Mouse (Mus musculus): Measurements from ENCODE around the gene Tmcc3. TPM values are rescaled to one million over a fixed set of nuclear protein-coding genes. Genes with fewer than 3 reads are reported as not detected.

Tmcc3 gene
- polyA plus RNA-seq, 1 experiment from 2014 or later = 12.9 TPM

- Histone ChIP-seq H3K4me2 (ENCODE audit: low read depth, low read length) (peak overlapping the region; percentile 75), H3K9me3 (replicated peaks; ENCODE audit: control insufficient read depth, low read length) (0 out of 2 replicates have a peak, but pooled peaks cover 5% of the 10 kb centered on the region), H3K27me3 (ENCODE audit: control insufficient read depth, insufficient read depth, low read length) (no peaks in the 10 kb centered on the region), H3K9ac (ENCODE audit: low read length) (peak overlapping the region; percentile 71), H3K27ac (ENCODE audit: low read length) (peak overlapping the region; percentile 97), H3K4me3 (replicated peaks; ENCODE audit: low read length) (peak overlapping the region; percentile 49), H3K4me1 (ENCODE audit: control insufficient read depth, insufficient read depth, low read length) (peaks cover 28% of the 10 kb centered on the region), H3K36me3 (ENCODE audit: control insufficient read depth, insufficient read depth, low read length) (no peaks in the 10 kb centered on the region)
- peak; percentile 71 for ATAC-seq (ENCODE audit: insufficient read depth, low FRiP score)
- 13% methylated on average over 21 of the region's 21 CpGs for WGBS
Observed at GRCm38 (mm10) chr10:94545259-94546019, 233.7 kb downstream of the Tmcc3 start.

- H3K27ac ChIP-seq (ENCODE audit: low read length) = peak overlapping the region; percentile 97
- H3K36me3 ChIP-seq (ENCODE audit: control insufficient read depth, insufficient read depth, low read length) = no peaks in the 10 kb centered on the region
- H3K4me1 ChIP-seq (ENCODE audit: control insufficient read depth, insufficient read depth, low read length) = peaks cover 38% of the 10 kb centered on the region
- peak; percentile 49; the same call in 1 of the 2 replicates for ATAC-seq (ENCODE audit: insufficient read depth, low FRiP score)
- H3K4me2 ChIP-seq (ENCODE audit: low read depth, low read length) = no peak overlapping the region
- H3K27me3 ChIP-seq (ENCODE audit: control insufficient read depth, insufficient read depth, low read length) = no peaks in the 10 kb centered on the region
- H3K9me3 ChIP-seq (replicated peaks; ENCODE audit: control insufficient read depth, low read length) = no peaks in the 10 kb centered on the region
- WGBS = 61% methylated on average over 6 of the region's 6 CpGs
- H3K9ac ChIP-seq (ENCODE audit: low read length) = 0 out of 2 replicates have a peak overlapping the region, but pooled peaks have one; percentile 16
- no peak overlapping the region for H3K4me3 ChIP-seq (replicated peaks; ENCODE audit: low read length)
Observed at GRCm38 (mm10) chr10:94546617-94547016, 234.9 kb downstream of the Tmcc3 start.

GRCm38 (mm10) chr10:94549511-94550232 lies 237.9 kb downstream of the Tmcc3 start:
- H3K27ac ChIP-seq (ENCODE audit: low read length) = peak overlapping the region; percentile 75
- H3K27me3 ChIP-seq (ENCODE audit: control insufficient read depth, insufficient read depth, low read length) = no peaks in the 10 kb centered on the region
- no peaks in the 10 kb centered on the region for H3K36me3 ChIP-seq (ENCODE audit: control insufficient read depth, insufficient read depth, low read length)
- H3K4me1 ChIP-seq (ENCODE audit: control insufficient read depth, insufficient read depth, low read length) = peaks cover 37% of the 10 kb centered on the region
- no peak for ATAC-seq (ENCODE audit: insufficient read depth, low FRiP score)
- no peak overlapping the region for H3K4me2 ChIP-seq (ENCODE audit: low read depth, low read length)
- WGBS = 64% methylated on average over 4 of the region's 4 CpGs
- no peaks in the 10 kb centered on the region for H3K9me3 ChIP-seq (replicated peaks; ENCODE audit: control insufficient read depth, low read length)
- H3K4me3 ChIP-seq (replicated peaks; ENCODE audit: low read length) = no peak overlapping the region
- H3K9ac ChIP-seq (ENCODE audit: low read length) = 0 out of 2 replicates have a peak overlapping the region, but pooled peaks have one; percentile 24

- Histone ChIP-seq H3K4me1 (ENCODE audit: control insufficient read depth, insufficient read depth, low read length) (peaks cover 29% of the 10 kb centered on the region), H3K27me3 (ENCODE audit: control insufficient read depth, insufficient read depth, low read length) (no peaks in the 10 kb centered on the region), H3K27ac (ENCODE audit: low read length) (peak overlapping the region; percentile 75), H3K9me3 (replicated peaks; ENCODE audit: control insufficient read depth, low read length) (no peaks in the 10 kb centered on the region), H3K9ac (ENCODE audit: low read length) (peak overlapping the region; percentile 28; the same call in 1 of the 2 replicates), H3K36me3 (ENCODE audit: control insufficient read depth, insufficient read depth, low read length) (no peaks in the 10 kb centered on the region), H3K4me2 (ENCODE audit: low read depth, low read length) (no peak overlapping the region), H3K4me3 (replicated peaks; ENCODE audit: low read length) (no peak overlapping the region)
- 50% methylated on average over 9 of the region's 9 CpGs for WGBS
- peak; percentile 55; the same call in 1 of the 2 replicates for ATAC-seq (ENCODE audit: insufficient read depth, low FRiP score)
Observed at GRCm38 (mm10) chr10:94550649-94551048, 238.9 kb downstream of the Tmcc3 start.

- H3K27ac ChIP-seq (ENCODE audit: low read length) = peak overlapping the region; percentile 75
- WGBS = 11% methylated on average over 2 of the region's 2 CpGs
- H3K36me3 ChIP-seq (ENCODE audit: control insufficient read depth, insufficient read depth, low read length) = no peaks in the 10 kb centered on the region
- H3K9me3 ChIP-seq (replicated peaks; ENCODE audit: control insufficient read depth, low read length) = no peaks in the 10 kb centered on the region
- no peak overlapping the region for H3K4me3 ChIP-seq (replicated peaks; ENCODE audit: low read length)
- H3K9ac ChIP-seq (ENCODE audit: low read length) = peak overlapping the region; percentile 28; the same call in 1 of the 2 replicates
- ATAC-seq (ENCODE audit: insufficient read depth, low FRiP score) = no peak
- peaks cover 28% of the 10 kb centered on the region for H3K4me1 ChIP-seq (ENCODE audit: control insufficient read depth, insufficient read depth, low read length)
- no peak overlapping the region for H3K4me2 ChIP-seq (ENCODE audit: low read depth, low read length)
- H3K27me3 ChIP-seq (ENCODE audit: control insufficient read depth, insufficient read depth, low read length) = no peaks in the 10 kb centered on the region
Observed at GRCm38 (mm10) chr10:94551065-94551464, 239.3 kb downstream of the Tmcc3 start.

- no peak for ATAC-seq (ENCODE audit: insufficient read depth, low FRiP score)
- WGBS = 80% methylated on average over 6 of the region's 6 CpGs
Observed at GRCm38 (mm10) chr10:94551511-94551910, 239.8 kb downstream of the Tmcc3 start.

GRCm38 (mm10) chr10:94551924-94552523 lies 240.3 kb downstream of the Tmcc3 start:
- no peak for ATAC-seq (ENCODE audit: insufficient read depth, low FRiP score)
- peaks cover 23% of the 10 kb centered on the region for H3K4me1 ChIP-seq (ENCODE audit: control insufficient read depth, insufficient read depth, low read length)
- no peak overlapping the region for H3K4me2 ChIP-seq (ENCODE audit: low read depth, low read length)
- no peak overlapping the region for H3K9ac ChIP-seq (ENCODE audit: low read length)
- no peaks in the 10 kb centered on the region for H3K9me3 ChIP-seq (replicated peaks; ENCODE audit: control insufficient read depth, low read length)
- 77% methylated on average over 7 of the region's 7 CpGs for WGBS
- no peak overlapping the region for H3K27ac ChIP-seq (ENCODE audit: low read length)
- H3K36me3 ChIP-seq (ENCODE audit: control insufficient read depth, insufficient read depth, low read length) = no peaks in the 10 kb centered on the region
- H3K4me3 ChIP-seq (replicated peaks; ENCODE audit: low read length) = no peak overlapping the region
- H3K27me3 ChIP-seq (ENCODE audit: control insufficient read depth, insufficient read depth, low read length) = no peaks in the 10 kb centered on the region

More at GRCm38 (mm10) chr10:94551511-94551910, 239.8 kb downstream of the Tmcc3 start:
- H3K27me3 ChIP-seq (ENCODE audit: control insufficient read depth, insufficient read depth, low read length) = no peaks in the 10 kb centered on the region
- H3K27ac ChIP-seq (ENCODE audit: low read length) = 0 out of 2 replicates have a peak overlapping the region, but pooled peaks have one; percentile 0
- H3K36me3 ChIP-seq (ENCODE audit: control insufficient read depth, insufficient read depth, low read length) = no peaks in the 10 kb centered on the region
- no peaks in the 10 kb centered on the region for H3K9me3 ChIP-seq (replicated peaks; ENCODE audit: control insufficient read depth, low read length)
- H3K4me1 ChIP-seq (ENCODE audit: control insufficient read depth, insufficient read depth, low read length) = peaks cover 24% of the 10 kb centered on the region
- H3K9ac ChIP-seq (ENCODE audit: low read length) = no peak overlapping the region
- H3K4me2 ChIP-seq (ENCODE audit: low read depth, low read length) = no peak overlapping the region
- H3K4me3 ChIP-seq (replicated peaks; ENCODE audit: low read length) = no peak overlapping the region

GRCm38 (mm10) chr10:94555394-94555793 lies 243.6 kb downstream of the Tmcc3 start:
- peaks cover 19% of the 10 kb centered on the region for H3K4me1 ChIP-seq (ENCODE audit: control insufficient read depth, insufficient read depth, low read length)
- H3K9ac ChIP-seq (ENCODE audit: low read length) = no peak overlapping the region
- H3K27me3 ChIP-seq (ENCODE audit: control insufficient read depth, insufficient read depth, low read length) = no peaks in the 10 kb centered on the region
- ATAC-seq (ENCODE audit: insufficient read depth, low FRiP score) = no peak
- 66% methylated on average over 2 of the region's 2 CpGs for WGBS
- no peak overlapping the region for H3K4me3 ChIP-seq (replicated peaks; ENCODE audit: low read length)
- H3K9me3 ChIP-seq (replicated peaks; ENCODE audit: control insufficient read depth, low read length) = no peaks in the 10 kb centered on the region
- no peaks in the 10 kb centered on the region for H3K36me3 ChIP-seq (ENCODE audit: control insufficient read depth, insufficient read depth, low read length)
- no peak overlapping the region for H3K4me2 ChIP-seq (ENCODE audit: low read depth, low read length)
- no peak overlapping the region for H3K27ac ChIP-seq (ENCODE audit: low read length)

Measured in stomach, embryonic 16.5 days (tissue).